Mouse (Mus musculus): ENCODE measurements at regions not wholly inside any gene's neighbourhood (a gene's known extent, or its start where the extent isn't known, plus 50 kb on each side); places are given as distances from the start of the nearest gene placed in this dataset.

- Histone ChIP-seq H3K4me1 (ENCODE audit: control insufficient read depth in 1 of 2, insufficient read depth in 2 of 2) (no peaks in the 10 kb centered on the region), H3K79me2 (replicated peaks; ENCODE audit: control insufficient read depth, extremely low read depth, insufficient read depth, poor library complexity, severe bottlenecking) (no peaks in the 10 kb centered on the region), H3K9me3 (replicated peaks; ENCODE audit: low read length) (peaks cover 72% of the 10 kb centered on the region), H3K27me3 (replicated peaks) (no peaks in the 10 kb centered on the region), H3K4me3 (replicated peaks in 1 of 3; ENCODE audit: low read depth in 2 of 3, low read length in 2 of 3, poor library complexity in 1 of 3) (no peak overlapping the region), H3K27ac (ENCODE audit: insufficient read depth, low read depth) (no peak overlapping the region), H3K9ac (ENCODE audit: insufficient read depth, low read depth) (no peak overlapping the region), H3K4me2 (ENCODE audit: insufficient read depth, low read depth, poor library complexity, severe bottlenecking) (no peak overlapping the region), H3K36me3 (replicated peaks in 1 of 2; ENCODE audit: control insufficient read depth in 1 of 2, insufficient read depth in 1 of 2, low read length in 1 of 2) (no peaks in the 10 kb centered on the region)
- dilution Hi-C loops (cut with MboI; ENCODE audit: extremely low pct_ligation_motif_present, extremely low pct_unique_long_range_greater_than_20kb, low sequenced_read_pairs), result no loop called here
- TF ChIP-seq MEF2A (IDR thresholded peaks at IDR 0.05; ENCODE audit: borderline replicate concordance, low read depth, low read length) (no peak), ZC3H11A (IDR thresholded peaks at IDR 0.05; ENCODE audit: low read depth, low read length) (no peak), RAD21 (IDR thresholded peaks at IDR 0.05; ENCODE audit: low read depth, low read length) (no peak), CHD2 (IDR thresholded peaks at IDR 0.05; ENCODE audit: low read length) (no peak), RCOR1 (conservative IDR thresholded peaks at IDR 0.05; ENCODE audit: low read depth, low read length) (no peak), TBP (conservative IDR thresholded peaks at IDR 0.05; ENCODE audit: low read depth, low read length) (no peak), NRF1 (IDR thresholded peaks at IDR 0.05; ENCODE audit: low read depth, low read length) (no peak), ZKSCAN1 (IDR thresholded peaks at IDR 0.05; ENCODE audit: borderline replicate concordance, low read depth, low read length) (no peak), MAFK (IDR thresholded peaks at IDR 0.05; ENCODE audit: insufficient replicate concordance, low read length) (no peak), E2F4 (IDR thresholded peaks at IDR 0.05; ENCODE audit: insufficient replicate concordance, low read depth, low read length) (no peak), BHLHE40 (IDR thresholded peaks at IDR 0.05; ENCODE audit: low read depth, low read length) (no peak), MAZ (IDR thresholded peaks at IDR 0.05; ENCODE audit: low read depth, low read length) (no peak), SMC3 (IDR thresholded peaks at IDR 0.05; ENCODE audit: low read depth, low read length) (no peak), EP300 (IDR thresholded peaks at IDR 0.05; ENCODE audit: low read length) (no peak), KAT2A (IDR thresholded peaks at IDR 0.05; ENCODE audit: insufficient replicate concordance, low read length) (no peak), HCFC1 (IDR thresholded peaks at IDR 0.05; ENCODE audit: low read depth, low read length) (no peak), ZNF384 (IDR thresholded peaks at IDR 0.05; ENCODE audit: low read depth, low read length) (no peak), TCF12 (IDR thresholded peaks at IDR 0.05; ENCODE audit: low read depth, low read length) (no peak), SIN3A (IDR thresholded peaks at IDR 0.05; ENCODE audit: low read length) (no peak)
- in situ Hi-C loops (cut with MboI; ENCODE audit: low pct_ligation_motif_present, low pct_unique_long_range_greater_than_20kb, low sequenced_read_pairs), result no loop called here
- no peak for DNase-seq (ENCODE audit: extremely low read depth)
Observed at GRCm38 (mm10) chr16:89631396-89632113, 60.6 kb upstream of the Krtap11-1 start.

DNA sequence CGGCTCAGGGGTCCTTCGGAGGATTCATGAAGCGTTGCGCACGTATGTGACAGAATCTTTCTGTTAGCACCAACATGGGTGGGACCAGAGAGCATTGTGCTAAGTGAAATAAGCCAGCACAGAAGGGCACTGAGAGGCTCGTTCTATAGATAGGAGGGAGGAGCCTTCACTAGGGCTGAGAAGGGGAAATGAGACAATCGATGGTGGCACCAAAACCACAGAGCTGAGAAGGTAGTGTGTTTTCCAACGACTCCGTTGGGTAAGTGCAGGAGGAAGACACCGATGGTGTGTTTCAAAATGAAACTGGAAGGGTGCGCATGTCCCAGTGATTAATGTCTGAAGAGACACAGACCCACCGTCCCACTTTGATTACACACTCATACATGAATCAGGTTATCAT lies 54.7 kb upstream of the Krtap11-1 start:
- dilution Hi-C loops (cut with MboI; ENCODE audit: extremely low pct_ligation_motif_present, extremely low pct_unique_long_range_greater_than_20kb, low sequenced_read_pairs), result no loop called here
- DNase-seq (ENCODE audit: extremely low read depth), result no peak
- no peak overlapping the region for H3K4me2 ChIP-seq (ENCODE audit: insufficient read depth, low read depth, poor library complexity, severe bottlenecking)
- in situ Hi-C loops (cut with MboI; ENCODE audit: low pct_ligation_motif_present, low pct_unique_long_range_greater_than_20kb, low sequenced_read_pairs), result no loop called here
- no peaks in the 10 kb centered on the region for H3K27me3 ChIP-seq (replicated peaks)
- H3K4me3 ChIP-seq (replicated peaks in 1 of 3; ENCODE audit: low read depth in 2 of 3, low read length in 2 of 3, poor library complexity in 1 of 3), result no peak overlapping the region
- no peak overlapping the region for H3K27ac ChIP-seq (ENCODE audit: insufficient read depth, low read depth)
- H3K9ac ChIP-seq (ENCODE audit: insufficient read depth, low read depth), result no peak overlapping the region
- no peak for TF ChIP-seq E2F4 (IDR thresholded peaks at IDR 0.05; ENCODE audit: insufficient replicate concordance, low read depth, low read length)
- TF ChIP-seq CHD2 (IDR thresholded peaks at IDR 0.05; ENCODE audit: low read length), result no peak
- no peak for TF ChIP-seq USF2 (conservative IDR thresholded peaks at IDR 0.05; ENCODE audit: low read depth, low read length)
- TF ChIP-seq TCF12 (IDR thresholded peaks at IDR 0.05; ENCODE audit: low read depth, low read length), result no peak
- TF ChIP-seq MAX (IDR thresholded peaks at IDR 0.05; ENCODE audit: low read length), result no peak
- no peak for TF ChIP-seq EP300 (IDR thresholded peaks at IDR 0.05; ENCODE audit: low read length)
- TF ChIP-seq RCOR1 (conservative IDR thresholded peaks at IDR 0.05; ENCODE audit: low read depth, low read length), result no peak
- TF ChIP-seq POLR2AphosphoS2 (IDR thresholded peaks at IDR 0.05; ENCODE audit: low read depth, low read length), result no peak
- no peak for TF ChIP-seq HCFC1 (IDR thresholded peaks at IDR 0.05; ENCODE audit: low read depth, low read length)
- no peak for TF ChIP-seq UBTF (IDR thresholded peaks at IDR 0.05; ENCODE audit: low read depth, low read length)
- no peak for TF ChIP-seq KAT2A (IDR thresholded peaks at IDR 0.05; ENCODE audit: insufficient replicate concordance, low read length)
- no peak for TF ChIP-seq MEF2A (IDR thresholded peaks at IDR 0.05; ENCODE audit: borderline replicate concordance, low read depth, low read length)
- no peak for TF ChIP-seq JUN (IDR thresholded peaks at IDR 0.05; ENCODE audit: insufficient read depth, low read depth, low read length)
- TF ChIP-seq USF1 (IDR thresholded peaks at IDR 0.05; ENCODE audit: low read depth, low read length), result no peak
- TF ChIP-seq SMC3 (IDR thresholded peaks at IDR 0.05; ENCODE audit: low read depth, low read length), result no peak
- no peak for TF ChIP-seq NRF1 (IDR thresholded peaks at IDR 0.05; ENCODE audit: low read depth, low read length)
- no peaks in the 10 kb centered on the region for H3K79me2 ChIP-seq (replicated peaks; ENCODE audit: control insufficient read depth, extremely low read depth, insufficient read depth, poor library complexity, severe bottlenecking)
- H3K4me1 ChIP-seq (ENCODE audit: control insufficient read depth in 1 of 2, insufficient read depth in 2 of 2), result no peaks in the 10 kb centered on the region
- H3K36me3 ChIP-seq (replicated peaks in 1 of 2; ENCODE audit: control insufficient read depth in 1 of 2, insufficient read depth in 1 of 2, low read length in 1 of 2), result no peaks in the 10 kb centered on the region
- H3K9me3 ChIP-seq (replicated peaks; ENCODE audit: low read length), result peaks cover 67% of the 10 kb centered on the region
